Mouse (Mus musculus) stomach, postnatal 0 days (tissue): ENCODE results near the gene Dexi. TPM values are rescaled to one million over a fixed set of nuclear protein-coding genes. Genes with fewer than 3 reads are reported as not detected.
A peak's percentile ranks its signal among the peaks of the same experiment; 100 is the strongest.

ENCODE experiments used
- ATAC-seq: fragments of 200-750 bp; cut with Nextera tagmentation; 2 replicates; pipeline ENCODE4 v1.8.0; 2017; ENCODE audit not compliant: low FRiP score, low TSS enrichment
- DNase-seq: peaks from one replicate; pipeline ENCODE4 v3.0.0-alpha.2; 2016; ENCODE audit warnings: low spot score
- H3K27ac ChIP-seq: fragments of 300-500 bp; sonication (generic); replicated peaks from 2 replicates; pipeline ENCODE4 v1.5.1; 2014; ENCODE audit warnings: mild to moderate bottlenecking, control low read depth
- H3K27me3 ChIP-seq: fragments of 300-500 bp; sonication (generic); 2 replicates; pipeline ENCODE4 v1.6.1; 2014; ENCODE audit warnings: low read length; ENCODE audit not compliant: control insufficient read depth, insufficient read depth
- H3K36me3 ChIP-seq: fragments of 300-500 bp; sonication (generic); 2 replicates; pipeline ENCODE4 v1.6.1; 2014; ENCODE audit warnings: low read length, mixed read lengths; ENCODE audit not compliant: control insufficient read depth, insufficient read depth
- H3K4me1 ChIP-seq: fragments of 300-500 bp; sonication (generic); replicated peaks from 2 replicates; pipeline ENCODE4 v1.6.1; 2014; ENCODE audit warnings: antibody characterized with exemption; ENCODE audit not compliant: control insufficient read depth, insufficient read depth
- H3K4me2 ChIP-seq: fragments of 300-500 bp; sonication (generic); replicated peaks from 2 replicates; pipeline ENCODE4 v1.6.1; 2014; ENCODE audit warnings: low read depth, mild to moderate bottlenecking, control low read depth, moderate library complexity
- H3K4me3 ChIP-seq: fragments of 300-500 bp; sonication (generic); 2 replicates; pipeline ENCODE4 v1.5.1; 2014; ENCODE audit warnings: low read depth, low read length, control low read depth
- H3K9ac ChIP-seq: fragments of 300-500 bp; sonication (generic); 2 replicates; pipeline ENCODE4 v1.6.1; 2014; ENCODE audit warnings: mild to moderate bottlenecking, low read length, control low read depth, mixed read lengths
- H3K9me3 ChIP-seq: fragments of 300-500 bp; sonication (generic); 2 replicates; pipeline ENCODE4 v1.6.1; 2016; ENCODE audit warnings: low read length; ENCODE audit not compliant: control insufficient read depth
- CTCF ChIP-seq: IDR thresholded peaks from 2 replicates; pipeline ENCODE4 v1.5.1; 2016; ENCODE audit warnings: antibody characterized with exemption, low read depth, mild to moderate bottlenecking, moderate library complexity
- EP300 ChIP-seq: optimal IDR thresholded peaks from 2 replicates; pipeline ENCODE3; 2016; ENCODE audit warnings: antibody characterized with exemption
- WGBS: fragments of 180-500 bp; shearing (Covaris S2); extraction: QIAGEN DNeasy Blood & Tissue Kit; methylation state at CpG from one replicate; pipeline ENCODE4 v1.1.7; 2014; 5-methylcytosine and 5-hydroxymethylcytosine counted together
- polyA plus RNA-seq: library from polyadenylated mRNA; unstranded; fragments of >200 nt; fragmentation: Nextera tagmentation; extraction: Ambion mirVana; gene quantifications from 2 replicates; pipeline ENCODE4 v1.2.1, GENCODE M21; 2015

The Dexi gene
- polyA plus RNA-seq, 1 experiment from 2014 or later, result 23.5 TPM

- DNase-seq (no peak), ATAC-seq (no peak)
- H3K4me1 ChIP-seq, result no peaks in the 10 kb centered on the region
- no peaks in the 10 kb centered on the region for H3K36me3 ChIP-seq
- no peak overlapping the region for H3K4me2 ChIP-seq
- no peak overlapping the region for H3K27ac ChIP-seq
- H3K4me3 ChIP-seq, result no peak overlapping the region
- 83% methylated on average over 1 of the region's 1 CpGs for WGBS
- H3K27me3 ChIP-seq, result no peaks in the 10 kb centered on the region
- no peak overlapping the region for H3K9ac ChIP-seq
- TF ChIP-seq EP300, result no peak
- TF ChIP-seq CTCF, result no peak
- H3K9me3 ChIP-seq, result no peaks in the 10 kb centered on the region
Measured at GRCm38 (mm10) chr16:10468201-10468600, 74.7 kb downstream of the Dexi start.

DNA sequence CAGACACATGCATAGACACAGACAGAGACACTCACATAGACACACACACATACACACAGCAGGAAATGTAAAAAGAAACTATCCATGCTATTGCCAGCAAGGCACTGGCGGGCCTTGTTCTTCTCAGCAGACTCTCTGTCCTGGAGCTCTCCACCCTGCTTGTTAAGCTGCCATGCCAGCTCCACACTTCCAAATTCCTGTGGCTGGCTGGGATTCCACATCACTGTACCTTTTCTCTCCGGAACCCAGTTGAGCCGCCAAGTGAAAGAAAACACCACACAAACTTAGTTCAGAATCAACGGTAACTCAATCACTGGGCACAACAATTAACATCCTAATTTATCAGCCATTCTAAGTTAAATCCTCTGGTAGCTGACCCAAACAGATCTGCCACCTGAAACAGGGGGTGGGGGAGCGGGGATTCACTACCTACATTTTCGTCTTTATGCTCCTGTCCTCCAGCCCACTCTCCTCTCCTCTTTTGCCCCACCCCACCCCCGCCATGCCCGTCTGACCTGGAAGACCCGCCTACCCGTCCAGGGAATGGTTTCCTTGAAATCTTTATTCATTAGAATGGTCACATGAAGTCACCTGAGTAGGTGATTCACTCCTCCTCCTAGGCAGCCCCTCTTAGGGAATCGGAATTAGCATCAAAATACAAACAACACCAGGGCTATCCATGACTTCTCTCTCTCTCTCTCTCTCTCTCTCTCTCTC is 75.3 kb downstream of the Dexi start:
- Histone ChIP-seq H3K9me3 (no peaks in the 10 kb centered on the region), H3K27me3 (no peaks in the 10 kb centered on the region), H3K4me3 (no peak overlapping the region), H3K9ac (no peak overlapping the region), H3K27ac (no peak overlapping the region), H3K4me1 (no peaks in the 10 kb centered on the region), H3K36me3 (no peaks in the 10 kb centered on the region), H3K4me2 (no peak overlapping the region)
- ATAC-seq (no peak), DNase-seq (no peak)
- WGBS, result 40% methylated on average over 10 of the region's 11 CpGs
- TF ChIP-seq CTCF (no peak), EP300 (no peak)

DNA sequence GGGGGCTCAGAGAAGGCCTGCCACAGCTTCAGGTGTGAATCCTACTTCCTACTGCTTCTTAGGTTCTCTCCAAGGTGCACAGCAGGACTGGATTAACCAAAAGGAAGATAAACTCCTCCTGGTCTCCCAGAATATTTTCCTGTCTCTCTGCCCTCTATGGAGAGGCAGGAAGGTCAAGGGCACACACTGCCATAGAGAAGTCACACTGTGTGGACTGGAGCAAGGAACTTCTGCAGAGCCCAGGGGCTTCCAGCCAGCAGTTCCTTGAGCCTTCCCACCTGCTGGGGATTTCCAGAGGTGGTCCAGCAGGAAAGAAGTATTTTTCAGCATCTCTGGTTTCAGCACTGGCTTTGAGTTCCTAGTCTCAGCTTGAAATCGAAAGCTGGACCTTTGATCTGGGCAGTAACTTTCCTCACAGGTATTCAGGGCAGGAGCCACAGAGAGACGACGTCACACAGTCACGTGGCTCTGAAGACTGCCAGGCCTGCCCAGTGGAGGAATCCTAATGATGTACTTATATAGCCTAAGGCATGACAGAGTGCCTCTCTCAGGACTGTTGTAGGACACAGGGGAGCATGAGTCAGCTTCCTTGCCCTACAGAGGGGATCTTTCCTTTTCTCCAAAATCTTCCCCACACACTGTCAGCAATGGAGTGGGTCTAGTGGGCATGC is 77.7 kb downstream of the Dexi start:
- H3K4me2 ChIP-seq, result no peak overlapping the region
- DNase-seq, result peak; percentile 30
- H3K27ac ChIP-seq, result no peak overlapping the region
- H3K9me3 ChIP-seq, result no peaks in the 10 kb centered on the region
- TF ChIP-seq CTCF, result no peak
- TF ChIP-seq EP300, result no peak
- H3K4me1 ChIP-seq, result no peaks in the 10 kb centered on the region
- no peak overlapping the region for H3K4me3 ChIP-seq
- H3K36me3 ChIP-seq, result no peaks in the 10 kb centered on the region
- no peaks in the 10 kb centered on the region for H3K27me3 ChIP-seq
- peak; percentile 79 for ATAC-seq
- H3K9ac ChIP-seq, result no peak overlapping the region
- WGBS, result 10% methylated on average over 4 of the region's 4 CpGs

DNA sequence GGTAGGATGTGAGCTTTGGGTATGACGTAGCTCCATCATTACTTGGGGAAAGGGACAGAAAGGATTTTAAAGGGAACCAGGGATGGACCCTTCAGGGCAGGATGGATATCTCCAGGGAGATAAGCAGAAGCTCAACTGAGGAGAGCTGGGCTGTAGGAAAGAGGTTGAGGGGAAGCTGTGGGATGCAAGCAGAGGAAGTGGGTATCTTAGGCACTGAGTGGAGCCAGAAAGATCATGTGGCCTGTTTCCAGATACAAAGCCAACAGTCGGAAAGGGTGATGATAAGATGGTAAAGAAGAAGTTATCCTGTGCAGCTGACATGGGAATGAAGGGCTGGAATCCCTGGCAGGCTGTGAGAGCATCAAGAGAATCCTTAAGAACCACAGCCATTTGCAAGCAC is 81.7 kb downstream of the Dexi start:
- WGBS, result 89% methylated on average over 2 of the region's 2 CpGs
- no peak for ATAC-seq
- H3K4me2 ChIP-seq, result no peak overlapping the region
- H3K27me3 ChIP-seq, result no peaks in the 10 kb centered on the region
- no peaks in the 10 kb centered on the region for H3K36me3 ChIP-seq
- TF ChIP-seq EP300 (no peak), CTCF (no peak)
- DNase-seq, result no peak
- H3K4me1 ChIP-seq, result no peaks in the 10 kb centered on the region
- H3K9ac ChIP-seq, result no peak overlapping the region
- H3K9me3 ChIP-seq, result no peaks in the 10 kb centered on the region
- no peak overlapping the region for H3K27ac ChIP-seq
- no peak overlapping the region for H3K4me3 ChIP-seq

GRCm38 (mm10) chr16:10460188-10460587 is 82.7 kb downstream of the Dexi start:
- Histone ChIP-seq H3K27ac (no peak overlapping the region), H3K9me3 (no peaks in the 10 kb centered on the region), H3K4me2 (no peak overlapping the region)

GRCm38 (mm10) chr16:10454583-10454974 is 88.3 kb downstream of the Dexi start:
- H3K9me3 ChIP-seq, result no peaks in the 10 kb centered on the region
- H3K27ac ChIP-seq, result no peak overlapping the region
- no peaks in the 10 kb centered on the region for H3K27me3 ChIP-seq
- no peak overlapping the region for H3K9ac ChIP-seq
- H3K36me3 ChIP-seq, result no peaks in the 10 kb centered on the region
- no peak overlapping the region for H3K4me3 ChIP-seq
- ATAC-seq, result no peak
- 33% methylated on average over 3 of the region's 3 CpGs for WGBS
- 0 out of 2 replicates have a peak, but pooled peaks cover 2% of the 10 kb centered on the region for H3K4me1 ChIP-seq
- TF ChIP-seq CTCF (no peak), EP300 (no peak)
- no peak for DNase-seq
- no peak overlapping the region for H3K4me2 ChIP-seq

More at GRCm38 (mm10) chr16:10460188-10460587, 82.7 kb downstream of the Dexi start:
- TF ChIP-seq EP300 (no peak), CTCF (no peak)
- no peaks in the 10 kb centered on the region for H3K4me1 ChIP-seq
- no peaks in the 10 kb centered on the region for H3K27me3 ChIP-seq
- H3K9ac ChIP-seq, result no peak overlapping the region
- H3K36me3 ChIP-seq, result no peaks in the 10 kb centered on the region
- 68% methylated on average over 2 of the region's 2 CpGs for WGBS
- ATAC-seq (no peak), DNase-seq (no peak)
- H3K4me3 ChIP-seq, result no peak overlapping the region
